Mouse (Mus musculus): ENCODE data around the gene Tecrl. TPM values are rescaled to one million over a fixed set of nuclear protein-coding genes. Genes with fewer than 3 reads are reported as not detected.

Gene Tecrl
- polyA plus RNA-seq, 1 experiment, result not detected

DNA sequence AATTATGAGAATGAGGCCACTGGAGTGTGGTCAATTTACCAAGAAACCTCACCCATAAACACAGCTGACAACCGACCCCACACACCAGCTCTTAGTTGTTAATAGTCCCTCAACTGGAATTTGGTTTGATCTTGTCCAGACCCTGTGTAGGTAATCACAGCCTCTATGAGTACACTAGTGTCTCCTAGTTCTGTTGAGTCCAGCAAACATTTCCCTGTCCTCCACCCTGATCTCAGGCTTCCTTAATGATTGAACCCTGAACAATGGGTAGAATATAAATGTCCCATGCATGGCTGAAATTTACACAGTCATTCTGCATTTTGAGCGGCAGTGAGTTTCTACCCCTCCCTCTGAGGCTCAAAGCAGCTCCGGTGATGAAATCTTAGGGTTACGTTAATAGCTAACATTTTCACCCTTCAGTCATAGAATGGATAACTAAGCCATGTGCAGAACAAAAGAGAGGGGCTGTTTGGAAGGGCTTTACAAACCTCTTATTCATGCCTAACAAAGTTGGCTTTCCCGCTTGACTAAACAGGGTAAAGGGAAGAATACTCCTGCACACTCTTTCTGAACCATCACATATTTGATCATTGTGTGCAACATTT, 116.0 kb downstream of the Tecrl start:
- H3K27me3 ChIP-seq (ENCODE audit: control insufficient read depth, insufficient read depth, low read length), result no peaks in the 10 kb centered on the region
- no peak overlapping the region for H3K4me3 ChIP-seq (ENCODE audit: extremely low read depth, insufficient read depth, insufficient read length)
- 77% methylated on average over 5 of the region's 5 CpGs for WGBS
- no peak for TF ChIP-seq CTCF (IDR thresholded peaks at IDR 0.05; ENCODE audit: extremely low read depth, insufficient read depth, insufficient read length, insufficient replicate concordance)
- TF ChIP-seq POLR2A (IDR thresholded peaks at IDR 0.05; ENCODE audit: low read depth, low read length), result no peak
- no peaks in the 10 kb centered on the region for H3K4me1 ChIP-seq (ENCODE audit: control insufficient read depth, insufficient read depth, insufficient read length)
- no peak for DNase-seq (ENCODE audit: low read depth in 1 of 2, low spot score in 2 of 2)
- H3K27ac ChIP-seq (ENCODE audit: insufficient read depth, low read length), result no peak overlapping the region
- H3K36me3 ChIP-seq (ENCODE audit: control insufficient read depth, insufficient read depth, low read length), result no peaks in the 10 kb centered on the region

All from spleen, adult 2 months (tissue).